Mouse (Mus musculus) ES-E14 (cell line): Measurements from ENCODE around the gene Tmem38b. TPM values are rescaled to one million over a fixed set of nuclear protein-coding genes. Genes with fewer than 3 reads are reported as not detected.

Experiments used
- DNase-seq: peaks from one replicate; pipeline ENCODE4 v3.0.0-alpha.2; 2013; ENCODE audit warnings: low read depth, low spot score
- H3K27ac ChIP-seq: 2 replicates; pipeline ENCODE4 v1.5.1; 2012; ENCODE audit warnings: low read depth, mild to moderate bottlenecking, low read length, moderate library complexity, mixed read lengths; ENCODE audit not compliant: poor library complexity, insufficient read depth, severe bottlenecking
- H3K36me3 ChIP-seq: 2 replicates; pipeline ENCODE4 v1.6.1; 2012; ENCODE audit warnings: mild to moderate bottlenecking, low read length, moderate library complexity, mixed read lengths; ENCODE audit not compliant: control insufficient read depth, poor library complexity, insufficient read depth, severe bottlenecking
- H3K4me1 ChIP-seq, 2 experiments: fragments of 150-350 bp in 1 of 2; sonication (generic) in 1 of 2; 2 replicates each; pipeline ENCODE4 v1.6.1; 2012; ENCODE audit warnings: low read length in 2 of 2, mild to moderate bottlenecking in 1 of 2, mixed read lengths in 1 of 2; ENCODE audit not compliant: control insufficient read depth in 2 of 2, insufficient read depth in 2 of 2, poor library complexity in 1 of 2
- H3K4me3 ChIP-seq, 2 experiments: fragments of 150-350 bp in 1 of 2; sonication (generic) in 1 of 2; 2 replicates each; pipeline ENCODE4 v1.5.1; 2012; ENCODE audit warnings: low read length in 2 of 2, low read depth in 1 of 2, mild to moderate bottlenecking in 1 of 2, mixed read lengths in 1 of 2; ENCODE audit not compliant: insufficient read depth in 1 of 2, poor library complexity in 1 of 2, severe bottlenecking in 1 of 2
- H3K9ac ChIP-seq: 2 replicates; pipeline ENCODE4 v1.6.1; 2012; ENCODE audit warnings: low read depth, mild to moderate bottlenecking, low read length, mixed read lengths; ENCODE audit not compliant: poor library complexity, insufficient read depth, severe bottlenecking
- H3K9me3 ChIP-seq: fragments of 150-350 bp; sonication (generic); 2 replicates; pipeline ENCODE4 v1.6.1; 2012; ENCODE audit warnings: low read depth, mild to moderate bottlenecking, low read length; ENCODE audit not compliant: control insufficient read depth, insufficient read depth
- CHD2 ChIP-seq: IDR thresholded peaks from 2 replicates; pipeline ENCODE4 v1.6.1; 2014; ENCODE audit warnings: mild to moderate bottlenecking, low read depth, low read length, inconsistent platforms
- HCFC1 ChIP-seq: IDR thresholded peaks from 2 replicates; pipeline ENCODE4 v1.6.1; 2012; ENCODE audit warnings: low read length, inconsistent platforms, borderline replicate concordance; ENCODE audit not compliant: insufficient read depth
- MAFK ChIP-seq: IDR thresholded peaks from 2 replicates; pipeline ENCODE4 v1.6.1; 2014; ENCODE audit warnings: mild to moderate bottlenecking, low read depth, low read length, inconsistent platforms; ENCODE audit not compliant: insufficient read depth
- ZC3H11A ChIP-seq: IDR thresholded peaks from 2 replicates; pipeline ENCODE4 v1.6.1; 2012; ENCODE audit warnings: low read depth, mild to moderate bottlenecking, inconsistent platforms, low read length, borderline replicate concordance
- ZNF384 ChIP-seq: IDR thresholded peaks from 2 replicates; pipeline ENCODE4 v1.6.1; 2012; ENCODE audit warnings: low read depth, low read length, inconsistent platforms
- in situ Hi-C, 2 experiments: fragments of 600-800 bp; cut with MboI; formaldehyde crosslinking; loops; one replicate each; pipeline ENCODE4 v1.15.1; 2025; ENCODE audit warnings: low sequenced_read_pairs in 2 of 2, inconsistent platforms in 1 of 2; ENCODE audit not compliant: unreplicated experiment in 2 of 2
- total RNA-seq: library from RNA; depleted of rRNA; stranded (reverse); fragments of 300-350 nt; gene quantifications from 2 replicates; pipeline ENCODE4 v1.2.3, GENCODE M21; 2012

The Tmem38b gene
- total RNA-seq, 1 experiment: 23.5 TPM

DNA sequence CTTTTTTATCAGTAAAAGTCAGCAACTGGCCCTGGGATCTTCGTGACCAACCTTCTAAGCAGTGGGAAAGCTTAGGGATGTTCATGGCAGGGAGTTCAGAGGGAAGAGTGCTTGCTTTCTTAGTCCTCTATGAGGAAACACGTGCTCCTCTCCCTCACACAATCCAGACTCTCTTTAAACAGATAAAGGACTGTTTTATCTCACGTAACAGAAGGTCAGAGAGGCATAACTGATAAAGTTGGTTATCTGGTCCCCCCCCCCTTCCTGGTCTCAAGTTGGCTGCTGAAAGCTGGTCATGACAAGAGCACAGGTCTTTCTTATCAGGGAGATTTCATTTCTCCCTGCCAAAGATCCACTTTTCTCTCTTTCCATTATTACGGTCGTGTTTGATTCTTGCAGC, 7.5 kb upstream of the Tmem38b start:
- TF ChIP-seq CHD2 (no peak), ZNF384 (no peak), ZC3H11A (no peak), HCFC1 (no peak), MAFK (no peak)
- Histone ChIP-seq H3K9ac (no peak overlapping the region), H3K27ac (no peak overlapping the region), H3K9me3 (no peaks in the 10 kb centered on the region), H3K36me3 (no peaks in the 10 kb centered on the region), H3K4me3 (no peak overlapping the region), H3K4me1 (no peaks in the 10 kb centered on the region)
- no peak for DNase-seq
- in situ Hi-C loops: no loop called here

DNA sequence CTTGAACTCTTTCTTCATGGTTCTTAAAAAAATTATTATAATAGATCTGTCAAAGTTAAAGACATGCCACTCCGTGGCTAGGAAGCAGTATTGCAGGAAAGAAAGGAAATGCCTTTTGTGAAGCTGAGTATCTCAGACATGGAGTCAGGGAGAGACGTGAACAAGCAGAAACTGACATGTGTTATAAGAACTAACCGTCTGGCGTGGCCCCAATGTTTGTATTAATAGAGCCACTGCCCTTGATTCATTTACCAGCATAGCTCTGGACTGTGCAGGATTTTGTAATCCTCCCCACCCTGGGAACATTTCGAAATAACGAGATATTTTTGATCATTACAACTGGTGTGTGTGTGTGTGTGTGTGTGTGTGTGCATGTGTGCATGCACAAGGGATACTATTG, 2.1 kb upstream of the Tmem38b start:
- Histone ChIP-seq H3K36me3 (no peaks in the 10 kb centered on the region), H3K4me3 (no peak overlapping the region), H3K27ac (no peak overlapping the region), H3K9me3 (no peaks in the 10 kb centered on the region), H3K9ac (no peak overlapping the region), H3K4me1 (0 out of 4 replicates have a peak, but pooled peaks cover 0 to 2% of the 10 kb centered on the region in 2 experiments)
- DNase-seq: no peak
- in situ Hi-C loops: no loop called here
- TF ChIP-seq MAFK (no peak), HCFC1 (no peak)

DNA sequence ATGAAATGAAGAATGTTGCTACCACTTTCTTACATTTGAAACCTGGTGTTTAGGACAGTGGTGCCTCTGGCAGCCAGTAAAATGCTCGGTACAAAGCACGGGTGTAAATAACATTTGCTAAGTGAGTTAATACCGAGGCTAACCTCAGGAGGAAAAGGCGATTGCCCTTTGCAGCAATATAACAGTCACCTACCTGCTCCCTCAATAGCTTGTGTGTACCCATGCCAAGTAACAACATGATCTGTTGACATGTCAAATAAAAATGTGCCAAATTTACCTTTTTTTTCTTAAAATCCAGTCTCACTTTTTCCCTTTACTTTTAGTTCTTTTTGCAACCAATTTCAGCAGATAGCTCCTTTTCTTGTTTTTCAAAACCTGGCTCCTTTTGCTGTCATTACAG, 1.0 kb upstream of the Tmem38b start:
- no peaks in the 10 kb centered on the region for H3K9me3 ChIP-seq
- no peaks in the 10 kb centered on the region for H3K36me3 ChIP-seq
- no peak for TF ChIP-seq HCFC1
- no peak for TF ChIP-seq ZNF384
- no peak for TF ChIP-seq CHD2
- no peak for TF ChIP-seq MAFK
- no peak for TF ChIP-seq ZC3H11A
- H3K9ac ChIP-seq: no peak overlapping the region
- in situ Hi-C loops: no loop called here
- H3K4me3 ChIP-seq: no peak overlapping the region
- no peak for DNase-seq
- H3K27ac ChIP-seq: no peak overlapping the region
- 0 out of 4 replicates have a peak, but pooled peaks cover 0 to 2% of the 10 kb centered on the region in 2 experiments for H3K4me1 ChIP-seq

DNA sequence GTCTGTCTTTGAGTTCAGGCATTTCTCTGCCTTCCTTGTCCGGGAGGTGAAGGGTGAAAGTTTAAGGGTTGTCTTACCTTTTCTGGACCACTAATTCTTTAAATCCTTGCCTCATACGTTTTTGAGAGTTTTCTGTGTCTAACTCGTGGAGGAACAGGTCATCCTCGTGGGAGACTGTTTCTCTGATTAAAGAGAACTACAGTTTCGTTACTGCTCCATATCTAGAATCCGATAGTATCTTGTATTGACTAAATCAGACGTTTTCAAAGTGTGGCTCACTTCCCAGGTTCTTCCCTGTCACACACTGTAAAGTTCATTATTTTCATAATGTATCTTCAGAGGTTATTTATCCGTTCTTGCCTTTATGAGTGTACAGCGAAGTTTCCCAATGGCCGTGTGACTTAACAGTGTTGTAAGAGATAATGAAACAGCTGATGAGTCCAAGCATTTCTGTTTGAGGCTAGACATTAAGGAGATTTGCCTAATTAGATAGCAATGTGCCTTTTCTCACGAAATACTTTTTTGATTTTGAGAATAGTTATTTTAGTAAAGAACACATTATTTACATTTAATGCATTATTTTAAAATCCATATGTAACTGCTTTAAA, 900 bp downstream of the Tmem38b start:
- 0 out of 4 replicates have a peak, but pooled peaks cover 0 to 2% of the 10 kb centered on the region in 2 experiments for H3K4me1 ChIP-seq
- no peaks in the 10 kb centered on the region for H3K9me3 ChIP-seq
- no peak overlapping the region for H3K27ac ChIP-seq
- in situ Hi-C loops: no loop called here
- no peaks in the 10 kb centered on the region for H3K36me3 ChIP-seq
- DNase-seq: no peak
- peak overlapping the region; percentile 97 to 100 for H3K4me3 ChIP-seq
- H3K9ac ChIP-seq: peak overlapping the region; percentile 96; the same call in 1 of the 2 replicates
- TF ChIP-seq HCFC1 (no peak), ZNF384 (no peak), ZC3H11A (no peak), MAFK (no peak), CHD2 (no peak)

DNA sequence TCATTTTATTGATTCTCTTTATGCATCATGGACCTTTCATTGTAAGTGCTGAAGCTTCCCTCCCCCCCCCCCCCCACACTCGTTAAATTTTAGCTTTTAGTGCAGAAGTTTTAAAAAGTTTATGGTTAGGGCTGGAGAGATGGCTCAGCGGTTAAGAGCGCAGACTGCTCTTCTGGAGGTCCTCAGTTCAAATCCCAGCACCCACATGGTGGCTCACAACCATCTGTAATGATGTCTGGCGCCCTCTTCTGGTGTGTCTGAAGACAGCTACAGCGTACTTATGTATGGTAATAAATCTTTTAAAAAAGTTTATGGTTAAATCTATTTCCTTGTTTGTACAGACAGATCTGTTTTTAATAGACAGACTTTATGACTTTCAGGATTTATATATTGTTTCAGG, 2.0 kb downstream of the Tmem38b start:
- TF ChIP-seq CHD2: no peak
- no peak for TF ChIP-seq HCFC1
- TF ChIP-seq MAFK: no peak
- TF ChIP-seq ZC3H11A: no peak
- no peak for TF ChIP-seq ZNF384
- in situ Hi-C loops: no loop called here
- Histone ChIP-seq H3K4me1 (peaks cover 0 to 7% of the 10 kb centered on the region in 2 experiments; a peak in 2 of 4 replicates), H3K9ac (no peak overlapping the region), H3K27ac (no peak overlapping the region), H3K4me3 (no peak overlapping the region), H3K9me3 (no peaks in the 10 kb centered on the region), H3K36me3 (no peaks in the 10 kb centered on the region)
- DNase-seq: no peak
